Comparison of ENCODE assay signal across 10 mouse cellular contexts in the genomic region with DNA sequence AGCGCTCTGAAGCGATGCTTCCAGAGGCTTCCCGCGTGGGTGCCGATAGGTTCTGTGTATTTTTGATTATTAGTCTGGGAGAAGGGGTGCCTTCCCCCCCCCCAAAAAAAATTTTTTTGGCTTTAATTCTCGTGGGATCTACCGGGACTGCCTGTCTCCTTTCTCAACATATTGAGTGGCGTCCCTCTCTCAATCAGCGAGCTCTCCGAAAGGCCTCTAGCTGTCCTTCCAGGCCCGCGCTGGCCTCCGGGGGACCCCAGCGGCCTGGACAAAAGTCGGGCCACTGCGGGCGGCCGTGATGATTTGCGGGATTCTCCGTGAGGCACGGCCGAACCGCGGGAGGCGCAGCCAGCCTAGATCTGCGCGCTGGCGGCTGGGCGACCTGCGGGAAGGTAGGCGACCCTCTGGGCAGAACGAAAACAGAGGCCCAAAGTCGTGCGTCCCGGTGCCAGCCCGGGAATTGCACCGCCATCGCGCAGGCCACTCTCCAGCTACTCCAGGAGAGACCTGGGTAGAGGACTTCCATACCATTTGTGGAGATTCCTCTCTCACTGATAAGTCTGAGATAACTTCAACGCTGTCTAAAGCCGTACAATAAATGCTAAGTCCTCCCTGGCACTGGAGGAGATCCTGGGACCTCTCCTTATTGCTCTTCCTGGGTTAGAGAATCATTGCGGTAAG. TPM values are rescaled to one million over a fixed set of nuclear protein-coding genes. Genes with fewer than 3 reads are reported as not detected.
DNase-seq lines count a peak whose midpoint lies in the region; ATAC-seq lines count a peak whose summit lies in the region.
"Had no signal": no experiment of that assay in that cellular context is flagged by ENCODE, and none has a peak within 500 bp of the region (broad histone marks: within the 10 kb centered on the region; RNA-seq: fewer than 3 reads in every experiment).

No protein-coding gene starts in this region.

- no peak overlapping the region; the same call in 1 of the 2 replicates for H3K27ac ChIP-seq in liver, embryonic 11.5 days (ENCODE audit: low read depth, low read length)
- no peak overlapping the region for H3K27ac ChIP-seq in liver, embryonic 12.5 days
- H3K27ac ChIP-seq in embryonic facial prominence, embryonic 12.5 days: peak overlapping the region; percentile 86
- H3K27ac ChIP-seq in limb, embryonic 11.5 days (replicated peaks; ENCODE audit: low read depth, low read length): peak overlapping the region; percentile 59; the same call in 1 of the 2 replicates

- no peak overlapping the region for H3K9ac ChIP-seq in liver, embryonic 11.5 days (ENCODE audit: low read depth, low read length)
- no peak overlapping the region for H3K9ac ChIP-seq in liver, embryonic 12.5 days
- peak overlapping the region; percentile 92 for H3K9ac ChIP-seq in embryonic facial prominence, embryonic 12.5 days
- peak overlapping the region; percentile 67 for H3K9ac ChIP-seq in limb, embryonic 11.5 days (ENCODE audit: low read length)

- no peak overlapping the region for H3K4me3 ChIP-seq in liver, embryonic 11.5 days (ENCODE audit: low read depth, low read length)
- H3K4me3 ChIP-seq in liver, embryonic 12.5 days: no peak overlapping the region
- peak overlapping the region; percentile 69 for H3K4me3 ChIP-seq in embryonic facial prominence, embryonic 12.5 days
- H3K4me3 ChIP-seq in limb, embryonic 11.5 days (ENCODE audit: low read depth, low read length): peak overlapping the region; percentile 66
- H3K4me3 ChIP-seq: myocyte had no signal

- H3K27me3 ChIP-seq in liver, embryonic 11.5 days (replicated peaks; ENCODE audit: control insufficient read depth, insufficient read depth, low read length): peaks cover 96% of the 10 kb centered on the region
- H3K27me3 ChIP-seq in liver, embryonic 12.5 days (replicated peaks): peaks cover 96% of the 10 kb centered on the region
- H3K27me3 ChIP-seq in embryonic facial prominence, embryonic 12.5 days: peaks cover 35% of the 10 kb centered on the region
- H3K27me3 ChIP-seq in limb, embryonic 11.5 days (ENCODE audit: control insufficient read depth, insufficient read depth, low read length): peaks cover 38% of the 10 kb centered on the region

- DNase-seq in cerebellum, postnatal 10 days: peak; percentile 28 to 56
- no peak for DNase-seq in cerebellum, adult 11 months
- DNase-seq in liver, embryonic 11.5 days (ENCODE audit: low spot score): peak; percentile 39
- peak; percentile 70 for DNase-seq in limb, embryonic 11.5 days (ENCODE audit: low spot score)
- no peak for DNase-seq in left cerebral cortex, adult 11 months (ENCODE audit: low spot score)

- H3K4me2 ChIP-seq in liver, embryonic 11.5 days: no peak overlapping the region
- no peak overlapping the region for H3K4me2 ChIP-seq in liver, embryonic 12.5 days
- H3K4me2 ChIP-seq in embryonic facial prominence, embryonic 12.5 days (replicated peaks): peak overlapping the region; percentile 92
- H3K4me2 ChIP-seq in limb, embryonic 11.5 days (ENCODE audit: low read depth, severe bottlenecking): peak overlapping the region; percentile 90

- ATAC-seq in liver, embryonic 11.5 days (replicated peaks; ENCODE audit: low FRiP score): no peak
- no peak for ATAC-seq in liver, embryonic 12.5 days
- no peak for ATAC-seq in embryonic facial prominence, embryonic 12.5 days (ENCODE audit: insufficient number of reproducible peaks, insufficient read depth, low FRiP score, low TSS enrichment)
- no peak for ATAC-seq in limb, embryonic 11.5 days (ENCODE audit: insufficient number of reproducible peaks, low FRiP score, low TSS enrichment, low read depth)
- ATAC-seq in CD4-positive, CD25-positive, alpha-beta regulatory T cell, adult 4 months: no peak
- ATAC-seq: activated CD4-positive, CD25-positive, alpha-beta regulatory T cell, adult 4 months had no signal

- H3K4me1 ChIP-seq in liver, embryonic 11.5 days (replicated peaks; ENCODE audit: control insufficient read depth, insufficient read depth, low read length): no peaks in the 10 kb centered on the region
- 0 out of 2 replicates have a peak, but pooled peaks cover 7% of the 10 kb centered on the region for H3K4me1 ChIP-seq in liver, embryonic 12.5 days
- H3K4me1 ChIP-seq in embryonic facial prominence, embryonic 12.5 days: peaks cover 8% of the 10 kb centered on the region
- H3K4me1 ChIP-seq in limb, embryonic 11.5 days (ENCODE audit: control insufficient read depth, insufficient read depth, low read length): peaks cover 18% of the 10 kb centered on the region

- no peaks in the 10 kb centered on the region for H3K9me3 ChIP-seq in liver, embryonic 11.5 days (ENCODE audit: control insufficient read depth, low read length)
- no peaks in the 10 kb centered on the region for H3K9me3 ChIP-seq in liver, embryonic 12.5 days (replicated peaks)
- no peaks in the 10 kb centered on the region for H3K9me3 ChIP-seq in embryonic facial prominence, embryonic 12.5 days
- H3K9me3 ChIP-seq in limb, embryonic 11.5 days (ENCODE audit: control insufficient read depth, low read length): no peaks in the 10 kb centered on the region

- under 1% methylated on average over 42 of the region's 42 CpGs for WGBS in liver, embryonic 11.5 days
- WGBS in liver, embryonic 12.5 days (ENCODE audit: insufficient replicate concordance): 2% methylated on average over 42 of the region's 42 CpGs
- under 1% methylated on average over 42 of the region's 42 CpGs for WGBS in embryonic facial prominence, embryonic 12.5 days
- WGBS in limb, embryonic 11.5 days: under 1% methylated on average over 42 of the region's 42 CpGs

- H3K36me3 ChIP-seq in liver, embryonic 11.5 days (ENCODE audit: control insufficient read depth, insufficient read depth, low read length): no peaks in the 10 kb centered on the region
- H3K36me3 ChIP-seq in liver, embryonic 12.5 days: no peaks in the 10 kb centered on the region
- no peaks in the 10 kb centered on the region for H3K36me3 ChIP-seq in embryonic facial prominence, embryonic 12.5 days
- no peaks in the 10 kb centered on the region for H3K36me3 ChIP-seq in limb, embryonic 11.5 days (ENCODE audit: control insufficient read depth, insufficient read depth, low read length)

RNA-seq across cellular contexts. Expression of a gene that starts 1.2 kb away (rescaled TPM):
- 1.3 and 1.4 TPM in 2 replicates for polyA plus RNA-seq in liver, embryonic 11.5 days (2014; fragmentation: Nextera tagmentation; extraction: Ambion mirVana)
- polyA plus RNA-seq in liver, embryonic 12.5 days (2016; fragmentation: Nextera tagmentation; extraction: Ambion mirVana): 0.13 TPM in 1 of 2 replicates, not detected in the other
- polyA plus RNA-seq in embryonic facial prominence, embryonic 12.5 days (2016; fragmentation: Nextera tagmentation; extraction: Ambion mirVana): 47.2 and 64.8 TPM in 2 replicates
- polyA plus RNA-seq in limb, embryonic 11.5 days (2014; fragmentation: Nextera tagmentation; extraction: Ambion mirVana): 24.4 and 33.2 TPM in 2 replicates
- not detected for polyA plus RNA-seq in CD4-positive, CD25-positive, alpha-beta regulatory T cell, adult 4 months (2017; shearing (Covaris generic))
- polyA plus RNA-seq: activated CD4-positive, CD25-positive, alpha-beta regulatory T cell, adult 4 months; myocyte had no signal

Comparison
In these comparisons a context has a peak if more than half of its experiments do, and no peak if none do; other contexts are left out.
1. DNase-seq: peak in cerebellum, postnatal 10 days (2 of 2), liver, embryonic 11.5 days (single experiment) and limb, embryonic 11.5 days (single experiment); none in cerebellum, adult 11 months (single experiment) and left cerebral cortex, adult 11 months (single experiment).
2. H3K27ac ChIP-seq: peak in embryonic facial prominence, embryonic 12.5 days (single experiment) and limb, embryonic 11.5 days (single experiment); none in liver, embryonic 11.5 days (single experiment) and liver, embryonic 12.5 days (single experiment).
3. H3K4me2 ChIP-seq: peak in embryonic facial prominence, embryonic 12.5 days (single experiment) and limb, embryonic 11.5 days (single experiment); none in liver, embryonic 11.5 days (single experiment) and liver, embryonic 12.5 days (single experiment).
4. H3K4me3 ChIP-seq: peak in embryonic facial prominence, embryonic 12.5 days (single experiment) and limb, embryonic 11.5 days (single experiment); none in liver, embryonic 11.5 days (single experiment) and liver, embryonic 12.5 days (single experiment).
5. H3K9ac ChIP-seq: peak in embryonic facial prominence, embryonic 12.5 days (single experiment) and limb, embryonic 11.5 days (single experiment); none in liver, embryonic 11.5 days (single experiment) and liver, embryonic 12.5 days (single experiment).
6. RNA of a gene that starts 1.2 kb away (polyA plus RNA-seq): 47.2 to 64.8 TPM in embryonic facial prominence, embryonic 12.5 days and 24.4 to 33.2 TPM in limb, embryonic 11.5 days; 1.3 to 1.4 TPM in liver, embryonic 11.5 days, 0.13 TPM in liver, embryonic 12.5 days and not detected in CD4-positive, CD25-positive, alpha-beta regulatory T cell, adult 4 months; every median in the first group is over 10 times any median in the second.